Mouse (Mus musculus) cerebellum, adult 18-20 months (tissue): ENCODE results near the gene Arsk.

Source experiments
- DNase-seq, 2 experiments: peaks; one replicate each; pipeline ENCODE4 v3.0.0; 2021

The Arsk gene

GRCm38 (mm10) chr13:76098493-76099303 is at the start of gene Arsk, which contains the start of gene Ttc37:
Gene Arsk (minus strand): TSS chr13:76098660.
Gene Ttc37 (plus strand): TSS chr13:76098734.
- DNase-seq: peak; percentile 93 to 94

- DNase-seq: no peak
Measured at GRCm38 (mm10) chr13:76141117-76141808, 42.8 kb upstream of the Arsk start.

- DNase-seq: no peak
Measured at GRCm38 (mm10) chr13:76138862-76139261, 40.4 kb upstream of the Arsk start.

GRCm38 (mm10) chr13:76132415-76132814 is 34.0 kb upstream of the Arsk start:
- no peak for DNase-seq

- no peak for DNase-seq
Measured at GRCm38 (mm10) chr13:76128799-76129198, 30.3 kb upstream of the Arsk start.

GRCm38 (mm10) chr13:76109069-76109824 is 10.8 kb upstream of the Arsk start:
- DNase-seq: no peak

- DNase-seq: no peak
Measured at GRCm38 (mm10) chr13:76101989-76102388, 3.5 kb upstream of the Arsk start.

GRCm38 (mm10) chr13:76098116-76098492 is 356 bp downstream of the Arsk start:
- DNase-seq: peak in 1 of 2 experiments; percentile 54

GRCm38 (mm10) chr13:76074323-76074722 is 24.1 kb downstream of the Arsk start:
- no peak for DNase-seq

GRCm38 (mm10) chr13:76064363-76064945 is 34.0 kb downstream of the Arsk start:
- DNase-seq: no peak

GRCm38 (mm10) chr13:76063548-76063947 is 34.9 kb downstream of the Arsk start:
- no peak for DNase-seq

- DNase-seq: no peak
Measured at GRCm38 (mm10) chr13:76062569-76062968, 35.9 kb downstream of the Arsk start.

- DNase-seq: no peak
Measured at GRCm38 (mm10) chr13:76062126-76062525, 36.3 kb downstream of the Arsk start.

- no peak for DNase-seq
Measured at GRCm38 (mm10) chr13:76059591-76059990, 38.9 kb downstream of the Arsk start.

GRCm38 (mm10) chr13:76057267-76058069 is 41.0 kb downstream of the Arsk start:
- DNase-seq: no peak

- DNase-seq: no peak
Measured at GRCm38 (mm10) chr13:76056896-76057266, 41.6 kb downstream of the Arsk start, which contains the start of gene Gpr150. Gene Gpr150 (minus strand): TSS chr13:76056996.

GRCm38 (mm10) chr13:76056261-76056724 is 42.2 kb downstream of the Arsk start:
- peak; percentile 82 to 91 for DNase-seq

- DNase-seq: peak; percentile 76 to 78
Measured at GRCm38 (mm10) chr13:76055391-76056232, 42.8 kb downstream of the Arsk start.

- DNase-seq: no peak
Measured at GRCm38 (mm10) chr13:76044971-76045370, 53.5 kb downstream of the Arsk start.

GRCm38 (mm10) chr13:76042455-76042854 is 56.0 kb downstream of the Arsk start:
- DNase-seq: no peak

GRCm38 (mm10) chr13:76024588-76024987 is 73.9 kb downstream of the Arsk start:
- no peak for DNase-seq
